Mouse (Mus musculus): ENCODE data around the gene Plxna2.

The Plxna2 gene

GRCm38 (mm10) chr1:194617918-194618317 lies at the start of gene Plxna2:
Gene Plxna2 (plus strand): TSS chr1:194618218.
- no peak for DNase-seq

- DNase-seq = no peak
These were observed 44.1 kb upstream of the Plxna2 start for GRCm38 (mm10) chr1:194573870-194574269.

- DNase-seq = no peak
These were observed 39.7 kb upstream of the Plxna2 start for GRCm38 (mm10) chr1:194578270-194578669.

GRCm38 (mm10) chr1:194580539-194580938 lies 37.5 kb upstream of the Plxna2 start:
- no peak for DNase-seq

GRCm38 (mm10) chr1:194586670-194587069 lies 31.3 kb upstream of the Plxna2 start:
- DNase-seq = no peak

- DNase-seq = peak; percentile 57
These were observed 30.5 kb upstream of the Plxna2 start for GRCm38 (mm10) chr1:194587532-194587931.

GRCm38 (mm10) chr1:194587956-194588668 lies 29.9 kb upstream of the Plxna2 start:
- DNase-seq = no peak

GRCm38 (mm10) chr1:194588711-194589451 lies 29.1 kb upstream of the Plxna2 start:
- DNase-seq = peak; percentile 52

- DNase-seq = no peak
These were observed 24.9 kb upstream of the Plxna2 start for GRCm38 (mm10) chr1:194593155-194593554.

- DNase-seq = no peak
These were observed 10.4 kb upstream of the Plxna2 start for GRCm38 (mm10) chr1:194607406-194608261.

- no peak for DNase-seq
These were observed 7.5 kb upstream of the Plxna2 start for GRCm38 (mm10) chr1:194610516-194610915.

GRCm38 (mm10) chr1:194612628-194613027 lies 5.4 kb upstream of the Plxna2 start:
- no peak for DNase-seq

- DNase-seq = no peak
These were observed 4.7 kb upstream of the Plxna2 start for GRCm38 (mm10) chr1:194613271-194613834.

GRCm38 (mm10) chr1:194613923-194614830 lies 3.8 kb upstream of the Plxna2 start:
- no peak for DNase-seq

- no peak for DNase-seq
These were observed 1.9 kb upstream of the Plxna2 start for GRCm38 (mm10) chr1:194616136-194616535.

GRCm38 (mm10) chr1:194618841-194619311 lies 858 bp downstream of the Plxna2 start:
- DNase-seq = peak; percentile 91

- DNase-seq = peak; percentile 87
These were observed 1.6 kb downstream of the Plxna2 start for GRCm38 (mm10) chr1:194619353-194620244.

- DNase-seq = peak; percentile 79
These were observed 2.4 kb downstream of the Plxna2 start for GRCm38 (mm10) chr1:194620245-194620991.

- DNase-seq = no peak
These were observed 4.2 kb downstream of the Plxna2 start for GRCm38 (mm10) chr1:194622174-194622573.

GRCm38 (mm10) chr1:194622677-194623076 lies 4.7 kb downstream of the Plxna2 start:
- DNase-seq = no peak

Measured in lung, postnatal 14 days (tissue).